Mouse (Mus musculus) stomach, postnatal 0 days (tissue): ENCODE measurements at regions not wholly inside any gene's neighbourhood (a gene's known extent, or its start where the extent isn't known, plus 50 kb on each side); places are given as distances from the start of the nearest gene placed in this dataset.

ENCODE experiments used
- CTCF ChIP-seq: IDR thresholded peaks from 2 replicates; pipeline ENCODE4 v1.5.1; 2016; ENCODE audit warnings: antibody characterized with exemption, low read depth, mild to moderate bottlenecking, moderate library complexity
- EP300 ChIP-seq: optimal IDR thresholded peaks from 2 replicates; pipeline ENCODE3; 2016; ENCODE audit warnings: antibody characterized with exemption

DNA sequence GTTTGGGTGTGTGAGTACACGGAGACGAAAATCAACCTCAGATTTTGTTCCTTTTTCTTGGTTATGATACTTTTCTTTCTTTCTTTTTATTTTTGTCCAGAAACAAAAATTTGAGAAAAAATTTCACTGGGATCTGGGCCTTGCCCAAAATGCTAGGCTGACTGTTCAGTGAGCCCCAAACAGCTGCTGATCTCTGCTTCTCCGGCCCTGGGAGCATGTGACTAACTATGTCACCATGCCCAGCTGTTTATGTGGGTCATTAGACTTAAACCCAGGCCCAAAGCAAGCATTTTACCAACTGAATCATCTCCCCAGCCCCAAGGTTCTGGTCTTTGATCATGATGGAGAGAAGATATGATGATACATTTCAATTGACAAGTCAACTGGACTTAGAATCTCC, 56.3 kb upstream of the Gm7271 start:
- TF ChIP-seq CTCF (no peak), EP300 (no peak)
